Mouse (Mus musculus): ENCODE measurements around the gene Tenm3.

Gene Tenm3

GRCm38 (mm10) chr8:48670387-48670786, 173.4 kb downstream of the Tenm3 start:
- DNase-seq (ENCODE audit: low read depth, low spot score): no peak

DNA sequence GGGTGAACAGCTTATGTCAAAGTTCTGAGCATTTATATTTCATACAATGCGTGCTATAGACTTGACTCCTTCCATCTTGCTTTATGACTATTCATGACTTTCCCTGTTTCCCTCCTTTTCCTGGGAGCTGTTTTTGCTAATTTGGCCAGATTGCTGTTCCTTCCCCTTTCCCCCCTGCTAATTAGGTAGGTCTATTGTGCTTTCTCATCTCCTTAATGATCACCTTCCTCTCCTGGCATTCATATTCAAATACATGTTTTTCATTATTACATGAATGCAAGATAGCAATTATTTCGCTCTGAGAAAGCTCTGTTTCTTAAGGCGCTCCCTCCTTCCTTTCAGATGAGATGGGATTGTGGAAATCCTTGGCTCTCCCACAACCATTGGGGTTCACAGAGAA, 178.6 kb downstream of the Tenm3 start:
- no peak for DNase-seq (ENCODE audit: low read depth, low spot score)

DNA sequence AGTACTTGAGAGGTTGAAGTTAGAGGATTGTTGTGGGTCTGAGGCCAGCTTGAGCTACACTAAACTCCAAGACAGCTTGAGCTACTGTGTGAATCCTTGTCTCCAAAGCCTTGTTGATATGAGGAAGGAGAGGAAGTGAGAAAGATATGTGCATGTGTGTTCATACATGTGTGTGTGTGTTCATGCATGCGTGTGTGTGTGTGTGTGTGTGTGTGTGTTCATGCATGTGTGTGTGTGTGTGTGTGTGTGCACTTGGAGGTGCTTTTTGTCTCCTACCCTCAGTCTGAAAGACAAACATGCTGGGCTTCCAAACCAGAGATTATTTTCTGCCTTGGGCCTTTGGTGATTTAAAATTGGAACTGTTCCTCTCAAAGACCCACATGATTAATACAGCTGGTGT, 184.5 kb downstream of the Tenm3 start:
- DNase-seq (ENCODE audit: low read depth, low spot score): no peak

DNA sequence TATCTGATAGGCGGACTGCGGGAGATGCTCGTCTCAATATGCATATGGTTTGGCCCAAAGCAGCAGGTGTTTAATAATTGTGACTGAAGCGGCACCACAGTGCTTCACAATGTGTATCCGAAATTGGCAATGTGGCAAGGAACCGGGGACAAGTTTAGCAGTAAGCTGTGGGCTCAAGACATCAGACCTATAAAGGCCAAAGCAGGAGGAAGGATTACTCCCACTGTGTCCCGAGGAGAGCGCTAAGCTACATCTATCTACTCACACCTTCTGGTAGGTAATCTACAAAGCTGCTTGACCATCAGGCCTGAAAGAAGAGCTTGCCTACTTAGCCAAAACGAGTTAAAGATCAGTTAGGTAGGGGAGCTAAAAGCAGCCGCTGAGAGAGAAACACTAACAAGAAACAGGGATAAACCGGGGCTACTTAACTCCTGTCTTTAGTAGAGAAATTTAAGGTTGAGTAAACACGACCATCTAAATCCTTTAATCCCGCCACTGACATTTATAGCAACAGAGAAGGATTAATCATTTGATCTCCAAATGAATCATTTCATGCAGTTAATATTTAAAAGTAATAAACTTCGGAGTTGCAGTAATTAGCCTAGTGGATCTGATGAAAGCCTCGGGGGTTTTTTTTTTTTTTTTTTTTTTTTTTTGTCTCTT, 188.2 kb downstream of the Tenm3 start:
- DNase-seq (ENCODE audit: low read depth, low spot score): no peak

DNA sequence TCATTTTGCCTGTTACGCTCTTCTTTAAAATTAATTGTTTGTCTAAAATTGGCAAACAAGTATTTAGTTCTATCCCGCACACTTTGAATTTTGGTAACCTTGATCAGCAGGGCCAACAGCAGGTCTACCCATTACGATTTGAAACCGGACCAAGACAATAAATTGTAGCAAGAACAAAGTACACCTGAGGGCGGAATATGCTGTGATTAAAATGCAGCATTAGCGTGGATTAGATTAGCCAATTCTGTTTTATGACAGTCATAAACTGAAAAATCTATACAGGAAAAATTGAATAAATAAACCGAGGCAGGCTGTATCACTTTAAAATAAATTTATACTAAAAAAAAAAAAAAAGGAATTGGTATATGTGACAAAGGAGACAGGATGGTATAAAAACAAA, 193.9 kb downstream of the Tenm3 start:
- no peak for DNase-seq (ENCODE audit: low read depth, low spot score)

DNA sequence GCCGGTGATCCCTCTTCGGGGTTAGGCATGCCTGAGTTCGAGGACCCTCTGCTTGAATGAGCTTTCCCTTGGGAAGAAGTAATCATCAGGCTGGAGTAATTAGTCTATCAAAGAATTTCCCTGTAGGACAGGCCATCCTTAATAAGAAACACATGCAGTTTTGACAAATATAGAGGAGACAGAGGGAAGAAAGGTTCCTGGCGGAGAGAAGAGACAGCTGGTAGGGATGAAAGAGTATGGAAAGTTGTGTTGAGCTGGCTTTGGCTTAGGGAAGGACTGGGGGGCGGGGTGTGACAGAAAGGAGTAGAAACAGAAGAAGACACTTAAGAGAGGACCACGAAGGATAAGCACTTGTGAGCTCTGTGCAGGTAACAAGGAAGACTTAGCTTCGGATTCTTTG, 194.3 kb downstream of the Tenm3 start:
- no peak for DNase-seq (ENCODE audit: low read depth, low spot score)

GRCm38 (mm10) chr8:48646110-48646509, 197.6 kb downstream of the Tenm3 start:
- DNase-seq (ENCODE audit: low read depth, low spot score): no peak

DNA sequence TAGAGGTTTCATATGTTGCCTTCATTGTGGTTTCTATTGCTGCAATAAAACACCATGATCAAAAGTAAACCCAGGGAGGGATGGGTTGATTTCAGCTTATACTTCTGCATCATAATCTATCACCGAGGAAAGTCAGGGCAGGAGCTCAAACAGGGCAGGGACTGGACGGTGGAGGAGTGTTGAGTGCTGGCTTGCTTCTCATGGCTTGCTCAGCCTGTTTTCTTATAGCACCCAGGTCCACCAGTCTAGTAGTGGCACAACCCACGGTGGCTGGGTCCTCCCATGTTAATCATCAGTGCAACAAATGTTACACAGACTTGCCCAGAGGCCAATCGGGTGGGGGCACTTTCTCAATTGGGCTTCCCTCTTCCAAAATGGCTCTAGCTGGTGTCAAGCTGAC, 205.6 kb downstream of the Tenm3 start:
- no peak for DNase-seq (ENCODE audit: low read depth, low spot score)

- no peak for DNase-seq (ENCODE audit: low read depth, low spot score)
These were observed 206.8 kb downstream of the Tenm3 start for GRCm38 (mm10) chr8:48636979-48637378.

DNA sequence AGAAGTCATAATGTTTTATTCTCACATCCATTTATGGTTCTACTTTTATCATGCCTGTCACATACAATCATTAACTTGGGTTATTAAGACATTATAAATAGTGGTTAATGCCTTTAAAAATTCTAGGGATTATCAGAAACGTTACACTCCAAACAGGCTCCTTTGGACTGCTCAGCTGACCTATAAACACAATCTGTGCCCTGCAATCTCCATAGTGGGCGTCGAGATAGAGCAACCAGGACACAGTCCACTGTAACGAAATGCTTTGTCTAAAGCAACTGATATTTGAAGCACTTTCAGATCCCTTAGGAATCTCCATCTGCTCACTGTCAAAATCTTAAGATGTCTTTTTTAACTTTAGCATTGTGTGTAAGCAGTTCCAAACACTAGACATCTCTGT, 207.9 kb downstream of the Tenm3 start:
- no peak for DNase-seq (ENCODE audit: low read depth, low spot score)

DNA sequence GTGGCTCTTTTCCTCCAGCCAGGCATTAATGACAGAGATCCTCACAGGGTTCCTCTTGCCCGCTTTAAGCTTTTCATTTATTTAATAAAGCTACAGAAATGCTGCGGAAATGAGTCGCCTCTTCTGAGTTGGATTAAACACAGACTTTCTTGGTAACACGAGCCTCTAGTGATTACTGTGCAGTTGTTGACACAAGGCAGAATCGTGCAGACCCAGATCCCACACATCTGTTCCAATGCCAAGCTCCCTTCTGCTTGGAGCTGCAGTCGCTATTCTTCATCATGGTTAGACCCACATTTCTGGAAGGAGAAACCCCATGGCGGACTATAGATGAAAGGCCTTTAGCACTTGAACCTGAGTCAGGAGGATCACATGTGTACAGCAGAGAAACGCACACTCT, 210.3 kb downstream of the Tenm3 start:
- peak; percentile 35 for DNase-seq (ENCODE audit: low read depth, low spot score)

DNA sequence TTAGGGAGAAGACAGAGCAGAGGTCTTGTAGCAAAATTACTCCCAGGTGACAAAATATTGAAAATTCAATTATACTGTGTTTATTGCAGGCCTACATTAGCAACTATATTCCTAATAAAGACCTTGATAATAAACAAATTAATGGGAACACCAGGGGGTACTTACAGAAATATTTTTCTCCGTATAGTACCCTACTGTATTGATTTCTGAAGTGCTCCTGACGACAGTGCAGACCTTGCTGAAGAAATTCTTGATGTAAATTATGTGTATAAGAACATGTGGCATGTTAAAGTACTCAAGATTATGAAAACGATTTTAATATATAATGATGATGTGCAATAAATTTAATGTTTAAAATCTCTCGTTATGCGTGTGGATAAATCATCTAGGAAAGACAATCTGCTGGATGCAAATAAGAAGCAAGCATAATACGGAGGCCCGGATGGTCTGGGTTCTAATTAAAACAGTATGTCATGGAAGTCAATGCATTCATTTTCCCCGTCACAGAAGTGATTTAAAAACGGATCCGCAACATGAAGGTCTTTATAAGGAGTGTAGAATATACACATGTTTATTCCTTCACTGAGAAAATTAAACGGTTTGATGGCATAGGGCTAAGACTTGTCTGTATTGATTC, 221.1 kb downstream of the Tenm3 start:
- DNase-seq (ENCODE audit: low read depth, low spot score): no peak

DNA sequence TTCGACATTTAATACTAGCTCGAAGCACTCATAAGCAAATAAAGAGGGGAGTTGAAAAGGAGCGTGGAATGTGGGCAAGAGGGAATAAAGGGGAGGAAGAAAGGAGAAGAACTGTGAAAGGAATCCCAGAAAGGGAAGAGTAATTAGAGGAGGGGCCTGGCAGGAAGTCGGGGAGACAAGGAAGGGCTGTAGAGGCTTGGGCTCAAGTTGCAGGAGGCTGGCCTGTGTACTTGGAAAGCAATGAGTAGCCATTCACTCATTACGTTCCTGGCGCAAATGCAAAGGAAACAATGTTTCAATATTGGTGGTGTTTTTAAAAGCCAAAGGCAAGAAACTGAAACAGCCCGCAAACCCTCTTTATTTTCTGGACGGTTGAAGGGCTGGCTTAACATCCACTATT, 228.7 kb downstream of the Tenm3 start:
- DNase-seq (ENCODE audit: low read depth, low spot score): no peak

- no peak for DNase-seq (ENCODE audit: low read depth, low spot score)
These were observed 231.7 kb downstream of the Tenm3 start for GRCm38 (mm10) chr8:48611934-48612512.

DNA sequence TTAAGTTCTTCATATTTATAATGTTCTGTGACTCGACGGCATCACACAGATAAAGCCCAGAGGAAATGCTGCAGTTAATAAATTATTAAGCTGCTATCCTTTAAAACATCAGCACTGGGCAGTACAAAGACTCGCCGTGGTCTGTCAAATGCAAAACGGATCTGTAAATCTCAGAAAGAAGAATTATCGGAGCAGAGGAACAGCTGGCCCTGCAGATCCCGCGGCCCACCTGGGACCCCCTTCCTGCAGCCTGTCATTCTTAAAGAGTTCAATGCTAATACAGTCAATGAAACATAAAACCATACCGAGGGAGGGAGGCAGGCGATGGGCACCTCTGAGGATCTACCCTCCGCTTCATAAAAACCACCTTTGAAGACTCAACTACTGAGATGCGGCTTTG, 232.6 kb downstream of the Tenm3 start:
- no peak for DNase-seq (ENCODE audit: low read depth, low spot score)

GRCm38 (mm10) chr8:48610316-48610715, 233.4 kb downstream of the Tenm3 start:
- DNase-seq (ENCODE audit: low read depth, low spot score): no peak

GRCm38 (mm10) chr8:48609684-48610083, 234.1 kb downstream of the Tenm3 start:
- no peak for DNase-seq (ENCODE audit: low read depth, low spot score)

- DNase-seq (ENCODE audit: low read depth, low spot score): no peak
These were observed 239.4 kb downstream of the Tenm3 start for GRCm38 (mm10) chr8:48604190-48604897.

GRCm38 (mm10) chr8:48603165-48603840, 240.4 kb downstream of the Tenm3 start:
- DNase-seq (ENCODE audit: low read depth, low spot score): no peak

- no peak for DNase-seq (ENCODE audit: low read depth, low spot score)
These were observed 242.1 kb downstream of the Tenm3 start for GRCm38 (mm10) chr8:48601621-48602020.

GRCm38 (mm10) chr8:48599028-48599427, 244.7 kb downstream of the Tenm3 start:
- DNase-seq (ENCODE audit: low read depth, low spot score): no peak

GRCm38 (mm10) chr8:48596332-48596731, 247.4 kb downstream of the Tenm3 start:
- no peak for DNase-seq (ENCODE audit: low read depth, low spot score)
